Comparison of ENCODE assay signal across 27 mouse cellular contexts in the genomic region with DNA sequence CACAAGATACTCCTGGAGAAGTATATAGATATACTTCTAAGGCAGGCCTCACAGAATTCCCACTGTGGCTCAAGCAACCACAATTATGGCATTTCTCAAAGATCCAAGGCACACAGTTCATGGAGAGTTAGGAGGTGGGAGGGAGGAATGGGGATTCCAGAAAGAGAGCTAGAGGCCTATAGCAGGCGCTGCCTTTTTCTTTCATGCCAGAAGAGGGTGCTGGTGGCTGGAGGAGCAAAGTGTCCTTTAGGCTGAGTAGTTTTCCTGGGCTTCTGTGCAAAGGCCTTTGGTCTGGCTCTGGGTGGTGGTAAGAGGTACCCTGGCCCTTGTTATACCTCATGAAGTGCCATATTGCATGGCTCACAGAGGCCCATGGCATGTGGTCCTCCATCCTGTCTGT. TPM values are rescaled to one million over a fixed set of nuclear protein-coding genes. Genes with fewer than 3 reads are reported as not detected.
DNase-seq lines count a peak whose midpoint lies in the region; TF ChIP-seq lines count a peak whose summit lies in the region.
"Had no signal": no experiment of that assay in that cellular context is flagged by ENCODE, and none has a peak within 500 bp of the region (broad histone marks: within the 10 kb centered on the region; RNA-seq: fewer than 3 reads in every experiment).

No protein-coding gene starts in this region.

- peaks cover 69% of the 10 kb centered on the region for H3K27me3 ChIP-seq in CH12.LX (replicated peaks)
- H3K27me3 ChIP-seq: embryonic facial prominence, embryonic 13.5 days; hindbrain, embryonic 13.5 days; liver, embryonic 15.5 days; stomach, embryonic 15.5 days had no signal

- TF ChIP-seq RAD21 in CH12.LX (IDR thresholded peaks at IDR 0.05; ENCODE audit: low read depth, low read length) = peak; percentile 29

- no peak overlapping the region for H3K27ac ChIP-seq in gastrocnemius, adult 2 months
- no peak overlapping the region for H3K27ac ChIP-seq in left cerebral cortex, adult 2 months
- no peak overlapping the region for H3K27ac ChIP-seq in CH12.LX (ENCODE audit: insufficient read depth, low read depth)
- H3K27ac ChIP-seq: embryonic facial prominence, embryonic 13.5 days; heart, embryonic 10.5 days; hindbrain, embryonic 13.5 days; liver, embryonic 15.5 days; stomach, embryonic 15.5 days had no signal

- TF ChIP-seq POLR2A in CH12.LX (IDR thresholded peaks at IDR 0.05; ENCODE audit: low read depth, low read length) = no peak

- no peak overlapping the region for H3K4me2 ChIP-seq in CH12.LX (ENCODE audit: insufficient read depth, low read depth, poor library complexity, severe bottlenecking)
- H3K4me2 ChIP-seq: embryonic facial prominence, embryonic 13.5 days; hindbrain, embryonic 13.5 days; liver, embryonic 15.5 days; stomach, embryonic 15.5 days had no signal

- H3K9ac ChIP-seq in CH12.LX (ENCODE audit: insufficient read depth, low read depth) = no peak overlapping the region
- H3K9ac ChIP-seq: embryonic facial prominence, embryonic 13.5 days; forebrain, postnatal 0 days; hindbrain, embryonic 13.5 days; liver, embryonic 15.5 days; stomach, embryonic 15.5 days had no signal

- intact Hi-C loops in gastrocnemius, adult 2 months (cut with DNase I) = no loop called here
- intact Hi-C loops in left cerebral cortex, adult 2 months (cut with DNase I) = no loop called here
- intact Hi-C loops in left cerebral cortex, postnatal 10 days (cut with DNase I) = no loop called here

- no peaks in the 10 kb centered on the region for H3K4me1 ChIP-seq in CH12.LX (ENCODE audit: control insufficient read depth in 1 of 2, insufficient read depth in 2 of 2)
- H3K4me1 ChIP-seq: embryonic facial prominence, embryonic 13.5 days; hindbrain, embryonic 13.5 days; liver, embryonic 15.5 days; stomach, embryonic 15.5 days had no signal

- peak; percentile 57 for TF ChIP-seq CTCF in gastrocnemius, adult 2 months (IDR thresholded peaks at IDR 0.05)
- peak; percentile 46 for TF ChIP-seq CTCF in left cerebral cortex, adult 2 months (IDR thresholded peaks at IDR 0.05)
- peak; percentile 17 to 44; a peak in 2 of 4 replicates for TF ChIP-seq CTCF in CH12.LX (conservative IDR thresholded peaks at IDR 0.05 in 1 of 2, IDR thresholded peaks at IDR 0.05 in 1 of 2; ENCODE audit: low read depth in 2 of 2, low read length in 2 of 2)

- in situ Hi-C loops in CH12.LX (cut with MboI; ENCODE audit: low pct_ligation_motif_present, low pct_unique_long_range_greater_than_20kb, low sequenced_read_pairs) = no loop called here

- dilution Hi-C loops in CH12.LX (cut with MboI; ENCODE audit: extremely low pct_ligation_motif_present, extremely low pct_unique_long_range_greater_than_20kb, low sequenced_read_pairs) = no loop called here

- no peaks in the 10 kb centered on the region for H3K79me2 ChIP-seq in CH12.LX (replicated peaks; ENCODE audit: control insufficient read depth, extremely low read depth, insufficient read depth, poor library complexity, severe bottlenecking)

- no peak for DNase-seq in gastrocnemius, adult 2 months
- DNase-seq in gastrocnemius, postnatal 25 days = no peak
- no peak for DNase-seq in left cerebral cortex, adult 2 months (ENCODE audit: extremely low spot score in 1 of 2, low spot score in 2 of 2)
- DNase-seq in left cerebral cortex, postnatal 10 days (ENCODE audit: extremely low spot score in 1 of 2, low spot score in 2 of 2) = no peak
- peak; percentile 4 for DNase-seq in CH12.LX (ENCODE audit: extremely low read depth)
- peak; percentile 27 for DNase-seq in brain, adult 2 months (ENCODE audit: low read depth, low spot score)
- no peak for DNase-seq in MN1 (ENCODE audit: low spot score)
- DNase-seq: cerebellum, adult 18-20 months; forebrain, postnatal 0 days; gastrocnemius, postnatal 10 days; heart, postnatal 14 days; kidney, adult 11 months; kidney, postnatal 36 days; right cerebral cortex, postnatal 14 days had no signal

- no peaks in the 10 kb centered on the region for H3K9me3 ChIP-seq in CH12.LX (replicated peaks; ENCODE audit: low read length)
- H3K9me3 ChIP-seq: embryonic facial prominence, embryonic 13.5 days; heart, embryonic 10.5 days; hindbrain, embryonic 13.5 days; liver, embryonic 15.5 days; stomach, embryonic 15.5 days had no signal

- TF ChIP-seq EP300 in CH12.LX (IDR thresholded peaks at IDR 0.05; ENCODE audit: low read length) = no peak

- H3K36me3 ChIP-seq in CH12.LX (replicated peaks in 1 of 2; ENCODE audit: control insufficient read depth in 1 of 2, insufficient read depth in 1 of 2, low read length in 1 of 2) = no peaks in the 10 kb centered on the region
- H3K36me3 ChIP-seq: embryonic facial prominence, embryonic 13.5 days; heart, embryonic 10.5 days; hindbrain, embryonic 13.5 days; liver, embryonic 15.5 days; stomach, embryonic 15.5 days had no signal

- no peak overlapping the region for H3K4me3 ChIP-seq in gastrocnemius, adult 2 months
- no peak overlapping the region for H3K4me3 ChIP-seq in left cerebral cortex, adult 2 months
- no peak overlapping the region for H3K4me3 ChIP-seq in CH12.LX (replicated peaks in 1 of 3; ENCODE audit: low read depth in 2 of 3, low read length in 2 of 3, poor library complexity in 1 of 3)
- H3K4me3 ChIP-seq: embryonic facial prominence, embryonic 13.5 days; heart, embryonic 10.5 days; hindbrain, embryonic 13.5 days; liver, embryonic 15.5 days; stomach, embryonic 15.5 days had no signal

TF ChIP-seq in CH12.LX, 34 proteins besides CTCF, POLR2A, EP300 and RAD21:
- no peak for TF ChIP-seq SMC3 (IDR thresholded peaks at IDR 0.05; ENCODE audit: low read depth, low read length)
- TF ChIP-seq GABPA (IDR thresholded peaks at IDR 0.05; ENCODE audit: insufficient replicate concordance, low read depth, low read length) = no peak
- TF ChIP-seq NRF1 (IDR thresholded peaks at IDR 0.05; ENCODE audit: low read depth, low read length) = no peak
- no peak for TF ChIP-seq JUN (IDR thresholded peaks at IDR 0.05; ENCODE audit: insufficient read depth, low read depth, low read length)
- no peak for TF ChIP-seq CHD1 (IDR thresholded peaks at IDR 0.05; ENCODE audit: low read depth, low read length)
- no peak for TF ChIP-seq ELF1 (IDR thresholded peaks at IDR 0.05; ENCODE audit: low read depth, low read length)
- no peak for TF ChIP-seq MAFK (IDR thresholded peaks at IDR 0.05; ENCODE audit: insufficient replicate concordance, low read length)
- TF ChIP-seq MYC (IDR thresholded peaks at IDR 0.05; ENCODE audit: low read depth, low read length) = no peak
- TF ChIP-seq POLR2AphosphoS2 (IDR thresholded peaks at IDR 0.05; ENCODE audit: low read depth, low read length) = no peak
- TF ChIP-seq USF1 (IDR thresholded peaks at IDR 0.05; ENCODE audit: low read depth, low read length) = no peak
- TF ChIP-seq JUND (conservative IDR thresholded peaks at IDR 0.05; ENCODE audit: low read depth, low read length) = no peak
- TF ChIP-seq PAX5 (IDR thresholded peaks at IDR 0.05; ENCODE audit: low read length) = no peak
- no peak for TF ChIP-seq NELFE (IDR thresholded peaks at IDR 0.05; ENCODE audit: low read depth, low read length)
- TF ChIP-seq ZC3H11A (IDR thresholded peaks at IDR 0.05; ENCODE audit: low read depth, low read length) = no peak
- TF ChIP-seq MAX (IDR thresholded peaks at IDR 0.05; ENCODE audit: low read length) = no peak
- no peak for TF ChIP-seq KAT2A (IDR thresholded peaks at IDR 0.05; ENCODE audit: insufficient replicate concordance, low read length)
- TF ChIP-seq ZKSCAN1 (IDR thresholded peaks at IDR 0.05; ENCODE audit: borderline replicate concordance, low read depth, low read length) = no peak
- no peak for TF ChIP-seq UBTF (IDR thresholded peaks at IDR 0.05; ENCODE audit: low read depth, low read length)
TF ChIP-seq in CH12.LX: peak in this region for 0.

RNA-seq across cellular contexts. Expression of a gene that starts 6.2 kb away (rescaled TPM):
- total RNA-seq in gastrocnemius, adult 2 months (2021) = 1 to 10 TPM; 1.8 to 5.3 TPM
- 1 to 10 TPM; 3.9 to 8.5 TPM for total RNA-seq in gastrocnemius, postnatal 25 days (2021)
- total RNA-seq in left cerebral cortex, adult 2 months (2021) = under 1 TPM; 0.25 to 0.70 TPM
- total RNA-seq in left cerebral cortex, postnatal 10 days (2021) = under 1 TPM; 0.69 to 0.99 TPM
- total RNA-seq in CH12.LX (2012; rRNA removed) (not detected in 2 replicates), CH12.LX (2014; rRNA removed) (not detected in 2 replicates)
- polyA plus RNA-seq in CH12.LX (2012; ENCODE audit: insufficient read length, low read depth) = not detected in 2 replicates
- total RNA-seq: megakaryocyte-erythroid progenitor cell, adult 5-6 weeks had no signal

RNA-seq across cellular contexts. Expression of a gene that starts 12.2 kb away (rescaled TPM):
- 10 to 100 TPM; 14.9 to 15.1 TPM for total RNA-seq in gastrocnemius, adult 2 months (2021)
- total RNA-seq in gastrocnemius, postnatal 25 days (2021) = 10 to 100 TPM; 15.2 to 16.4 TPM
- 10 to 100 TPM; 21.6 to 22.3 TPM for total RNA-seq in left cerebral cortex, adult 2 months (2021)
- total RNA-seq in left cerebral cortex, postnatal 10 days (2021) = 10 to 100 TPM; 20.5 to 24.5 TPM
- total RNA-seq in CH12.LX (2012; rRNA removed) (8.9 and 11.1 TPM in 2 replicates), CH12.LX (2014; rRNA removed) (6.5 and 7.7 TPM in 2 replicates)
- polyA plus RNA-seq in CH12.LX (2012; ENCODE audit: insufficient read length, low read depth) = 5.2 and 6.2 TPM in 2 replicates

RNA-seq across cellular contexts. Expression of a gene that starts 16.6 kb away (rescaled TPM):
- total RNA-seq in gastrocnemius, adult 2 months (2021) = not detected
- not detected for total RNA-seq in gastrocnemius, postnatal 25 days (2021)
- total RNA-seq in left cerebral cortex, adult 2 months (2021) = not detected
- total RNA-seq in left cerebral cortex, postnatal 10 days (2021) = not detected
- not detected in 2 replicates for total RNA-seq in CH12.LX (2012; rRNA removed)
- total RNA-seq in CH12.LX (2014; rRNA removed) = not detected in 2 replicates
- 0.13 TPM in 1 of 2 replicates, not detected in the other for polyA plus RNA-seq in CH12.LX (2012; ENCODE audit: insufficient read length, low read depth)
- total RNA-seq: forebrain, postnatal 0 days; gastrocnemius, postnatal 10 days; heart, postnatal 14 days; layer of hippocampus, postnatal 14 days; left cerebral cortex, postnatal 36 days; megakaryocyte-erythroid progenitor cell, adult 5-6 weeks had no signal
- polyA plus RNA-seq: activated CD4-positive, CD25-positive, alpha-beta regulatory T cell, adult 4 months; CD4-positive, CD25-positive, alpha-beta regulatory T cell, adult 4 months; spleen, adult 2 months had no signal

RNA-seq across cellular contexts. Expression of a gene that starts 18.9 kb away (rescaled TPM):
- total RNA-seq in gastrocnemius, adult 2 months (2021) = 1 to 10 TPM; 3.3 to 5.1 TPM
- 10 to 100 TPM in 1 of 2 experiments, 1 to 10 TPM in 1; 5.7 to 20.3 TPM for total RNA-seq in gastrocnemius, postnatal 25 days (2021)
- total RNA-seq in left cerebral cortex, adult 2 months (2021) = not detected
- total RNA-seq in left cerebral cortex, postnatal 10 days (2021) = not detected
- total RNA-seq in CH12.LX (2012; rRNA removed) (not detected in 2 replicates), CH12.LX (2014; rRNA removed) (not detected in 2 replicates)
- not detected in 2 replicates for polyA plus RNA-seq in CH12.LX (2012; ENCODE audit: insufficient read length, low read depth)
- total RNA-seq: forebrain, postnatal 0 days; layer of hippocampus, postnatal 14 days; left cerebral cortex, postnatal 36 days; megakaryocyte-erythroid progenitor cell, adult 5-6 weeks had no signal
- polyA plus RNA-seq: activated CD4-positive, CD25-positive, alpha-beta regulatory T cell, adult 4 months; CD4-positive, CD25-positive, alpha-beta regulatory T cell, adult 4 months; embryonic facial prominence, embryonic 13.5 days; forebrain, postnatal 0 days; heart, embryonic 10.5 days; hindbrain, embryonic 13.5 days; liver, embryonic 15.5 days; neural tube, embryonic 11.5 days; spleen, adult 2 months; stomach, embryonic 15.5 days had no signal

RNA-seq across cellular contexts. Expression of a gene that starts 23.7 kb away (rescaled TPM):
- not detected for total RNA-seq in gastrocnemius, adult 2 months (2021)
- total RNA-seq in gastrocnemius, postnatal 25 days (2021) = not detected
- not detected for total RNA-seq in left cerebral cortex, adult 2 months (2021)
- total RNA-seq in left cerebral cortex, postnatal 10 days (2021) = not detected
- total RNA-seq in CH12.LX (2012; rRNA removed) (not detected in 2 replicates), CH12.LX (2014; rRNA removed) (not detected in 2 replicates)
- polyA plus RNA-seq in CH12.LX (2012; ENCODE audit: insufficient read length, low read depth) = not detected in 2 replicates
- total RNA-seq: forebrain, postnatal 0 days; gastrocnemius, postnatal 10 days; heart, postnatal 14 days; layer of hippocampus, postnatal 14 days; left cerebral cortex, postnatal 36 days; megakaryocyte-erythroid progenitor cell, adult 5-6 weeks had no signal
- polyA plus RNA-seq: activated CD4-positive, CD25-positive, alpha-beta regulatory T cell, adult 4 months; CD4-positive, CD25-positive, alpha-beta regulatory T cell, adult 4 months; embryonic facial prominence, embryonic 13.5 days; forebrain, postnatal 0 days; heart, embryonic 10.5 days; hindbrain, embryonic 13.5 days; liver, embryonic 15.5 days; neural tube, embryonic 11.5 days; spleen, adult 2 months; stomach, embryonic 15.5 days; thymus, postnatal 0 days had no signal

Comparison
In these comparisons a context has a peak if more than half of its experiments do, and no peak if none do; other contexts are left out.
1. DNase-seq: peak in CH12.LX (single experiment) and brain, adult 2 months (single experiment); none in gastrocnemius, adult 2 months (single experiment), gastrocnemius, postnatal 25 days (single experiment), left cerebral cortex, adult 2 months (0 of 2), left cerebral cortex, postnatal 10 days (0 of 2) and MN1 (single experiment).
2. Peak in every context shown above with its lines, with median percentiles within 50 percentile points of each other: CTCF ChIP-seq.